Mouse (Mus musculus): Measurements from ENCODE around the gene H2-Ab1. TPM values are rescaled to one million over a fixed set of nuclear protein-coding genes. Genes with fewer than 3 reads are reported as not detected.

H2-Ab1 gene
- polyA plus RNA-seq, 1 experiment from 2014 or later: 2.6 TPM

GRCm38 (mm10) chr17:34264452-34265351 is 7.2 kb downstream of the H2-Ab1 start:
- Histone ChIP-seq H3K4me2 (replicated peaks) (peak overlapping the region; percentile 98), H3K9me3 (no peaks in the 10 kb centered on the region), H3K36me3 (no peaks in the 10 kb centered on the region), H3K4me3 (peak overlapping the region; percentile 56), H3K9ac (replicated peaks) (peak overlapping the region; percentile 65), H3K4me1 (peaks cover 16% of the 10 kb centered on the region), H3K27ac (replicated peaks) (no peak overlapping the region), H3K27me3 (peaks cover 24% of the 10 kb centered on the region)
- ATAC-seq (ENCODE audit: low FRiP score, low read depth): peak; percentile 53
- WGBS: under 1% methylated on average over 93 of the region's 93 CpGs

- peaks cover 16% of the 10 kb centered on the region for H3K4me1 ChIP-seq
- H3K4me3 ChIP-seq: no peak overlapping the region
- no peak for ATAC-seq (ENCODE audit: low FRiP score, low read depth)
- H3K36me3 ChIP-seq: no peaks in the 10 kb centered on the region
- no peak overlapping the region for H3K27ac ChIP-seq (replicated peaks)
- H3K27me3 ChIP-seq: peaks cover 23% of the 10 kb centered on the region
- H3K9ac ChIP-seq (replicated peaks): no peak overlapping the region
- WGBS: 81% methylated on average over 2 of the region's 2 CpGs
- H3K4me2 ChIP-seq (replicated peaks): no peak overlapping the region
- H3K9me3 ChIP-seq: no peaks in the 10 kb centered on the region
Observed at GRCm38 (mm10) chr17:34268262-34268661, 10.8 kb downstream of the H2-Ab1 start.

- 90% methylated on average over 2 of the region's 2 CpGs for WGBS
- H3K9me3 ChIP-seq: no peaks in the 10 kb centered on the region
Observed at GRCm38 (mm10) chr17:34268748-34269147, 11.3 kb downstream of the H2-Ab1 start.

GRCm38 (mm10) chr17:34269817-34270216 is 12.3 kb downstream of the H2-Ab1 start:
- Histone ChIP-seq H3K27ac (replicated peaks) (no peak overlapping the region), H3K9me3 (no peaks in the 10 kb centered on the region), H3K4me1 (peaks cover 5% of the 10 kb centered on the region), H3K9ac (replicated peaks) (no peak overlapping the region), H3K4me2 (replicated peaks) (no peak overlapping the region), H3K36me3 (no peaks in the 10 kb centered on the region), H3K27me3 (peaks cover 9% of the 10 kb centered on the region), H3K4me3 (no peak overlapping the region)
- 79% methylated on average over 4 of the region's 4 CpGs for WGBS
- ATAC-seq (ENCODE audit: low FRiP score, low read depth): no peak

More at GRCm38 (mm10) chr17:34268748-34269147, 11.3 kb downstream of the H2-Ab1 start:
- H3K4me3 ChIP-seq: no peak overlapping the region
- no peak overlapping the region for H3K27ac ChIP-seq (replicated peaks)
- no peak overlapping the region for H3K4me2 ChIP-seq (replicated peaks)
- peaks cover 20% of the 10 kb centered on the region for H3K27me3 ChIP-seq
- H3K4me1 ChIP-seq: peaks cover 15% of the 10 kb centered on the region
- H3K36me3 ChIP-seq: no peaks in the 10 kb centered on the region
- no peak overlapping the region for H3K9ac ChIP-seq (replicated peaks)
- ATAC-seq (ENCODE audit: low FRiP score, low read depth): no peak

- 93% methylated on average over 2 of the region's 2 CpGs for WGBS
- Histone ChIP-seq H3K4me3 (no peak overlapping the region), H3K4me2 (replicated peaks) (no peak overlapping the region), H3K4me1 (peaks cover 1% of the 10 kb centered on the region; the same call in 1 of the 2 replicates), H3K36me3 (no peaks in the 10 kb centered on the region), H3K27me3 (peaks cover 5% of the 10 kb centered on the region), H3K27ac (replicated peaks) (no peak overlapping the region), H3K9ac (replicated peaks) (no peak overlapping the region), H3K9me3 (no peaks in the 10 kb centered on the region)
- ATAC-seq (ENCODE audit: low FRiP score, low read depth): no peak
Observed at GRCm38 (mm10) chr17:34270230-34270629, 12.7 kb downstream of the H2-Ab1 start.

GRCm38 (mm10) chr17:34270940-34271339 is 13.5 kb downstream of the H2-Ab1 start:
- Histone ChIP-seq H3K4me2 (replicated peaks) (no peak overlapping the region), H3K9ac (replicated peaks) (no peak overlapping the region), H3K4me3 (no peak overlapping the region), H3K4me1 (no peaks in the 10 kb centered on the region), H3K36me3 (no peaks in the 10 kb centered on the region), H3K27me3 (no peaks in the 10 kb centered on the region; the same call in none of the 2 replicates), H3K27ac (replicated peaks) (no peak overlapping the region), H3K9me3 (no peaks in the 10 kb centered on the region)
- no peak for ATAC-seq (ENCODE audit: low FRiP score, low read depth)
- WGBS: 75% methylated on average over 2 of the region's 2 CpGs

- 0 out of 2 replicates have a peak, but pooled peaks cover 2% of the 10 kb centered on the region for H3K9me3 ChIP-seq
- no peaks in the 10 kb centered on the region for H3K4me1 ChIP-seq
- H3K36me3 ChIP-seq: no peaks in the 10 kb centered on the region
- no peaks in the 10 kb centered on the region; the same call in 1 of the 2 replicates for H3K27me3 ChIP-seq
- no peak overlapping the region for H3K4me3 ChIP-seq
- 82% methylated on average over 1 of the region's 1 CpGs for WGBS
- H3K27ac ChIP-seq (replicated peaks): no peak overlapping the region
- no peak overlapping the region for H3K4me2 ChIP-seq (replicated peaks)
- no peak overlapping the region for H3K9ac ChIP-seq (replicated peaks)
- no peak for ATAC-seq (ENCODE audit: low FRiP score, low read depth)
Observed at GRCm38 (mm10) chr17:34272102-34272501, 14.6 kb downstream of the H2-Ab1 start.

GRCm38 (mm10) chr17:34280499-34281038 is 23.1 kb downstream of the H2-Ab1 start:
- 80% methylated on average over 1 of the region's 1 CpGs for WGBS
- Histone ChIP-seq H3K27me3 (no peaks in the 10 kb centered on the region; the same call in 1 of the 2 replicates), H3K4me2 (replicated peaks) (no peak overlapping the region), H3K36me3 (no peaks in the 10 kb centered on the region), H3K4me1 (no peaks in the 10 kb centered on the region), H3K9ac (replicated peaks) (no peak overlapping the region), H3K4me3 (no peak overlapping the region), H3K9me3 (0 out of 2 replicates have a peak, but pooled peaks cover 3% of the 10 kb centered on the region), H3K27ac (replicated peaks) (no peak overlapping the region)
- ATAC-seq (ENCODE audit: low FRiP score, low read depth): no peak

- Histone ChIP-seq H3K27me3 (no peaks in the 10 kb centered on the region; the same call in 1 of the 2 replicates), H3K36me3 (no peaks in the 10 kb centered on the region), H3K9ac (replicated peaks) (no peak overlapping the region), H3K4me3 (no peak overlapping the region), H3K4me1 (no peaks in the 10 kb centered on the region), H3K27ac (replicated peaks) (no peak overlapping the region), H3K4me2 (replicated peaks) (no peak overlapping the region), H3K9me3 (0 out of 2 replicates have a peak, but pooled peaks cover 3% of the 10 kb centered on the region)
- no peak for ATAC-seq (ENCODE audit: low FRiP score, low read depth)
- 86% methylated on average over 1 of the region's 1 CpGs for WGBS
Observed at GRCm38 (mm10) chr17:34281836-34282235, 24.3 kb downstream of the H2-Ab1 start.

GRCm38 (mm10) chr17:34285371-34285770 is 27.9 kb downstream of the H2-Ab1 start:
- Histone ChIP-seq H3K4me3 (no peak overlapping the region), H3K4me2 (replicated peaks) (no peak overlapping the region), H3K36me3 (no peaks in the 10 kb centered on the region), H3K9me3 (no peaks in the 10 kb centered on the region), H3K27ac (replicated peaks) (no peak overlapping the region), H3K9ac (replicated peaks) (no peak overlapping the region), H3K27me3 (no peaks in the 10 kb centered on the region; the same call in 1 of the 2 replicates), H3K4me1 (no peaks in the 10 kb centered on the region)
- ATAC-seq (ENCODE audit: low FRiP score, low read depth): no peak
- WGBS: 81% methylated on average over 4 of the region's 4 CpGs

GRCm38 (mm10) chr17:34285848-34286247 is 28.4 kb downstream of the H2-Ab1 start:
- WGBS: 46% methylated on average over 4 of the region's 4 CpGs
- Histone ChIP-seq H3K4me3 (no peak overlapping the region), H3K36me3 (no peaks in the 10 kb centered on the region), H3K4me2 (replicated peaks) (no peak overlapping the region), H3K4me1 (no peaks in the 10 kb centered on the region), H3K9ac (replicated peaks) (no peak overlapping the region), H3K27ac (replicated peaks) (no peak overlapping the region), H3K9me3 (no peaks in the 10 kb centered on the region), H3K27me3 (no peaks in the 10 kb centered on the region)
- no peak for ATAC-seq (ENCODE audit: low FRiP score, low read depth)

- no peak overlapping the region for H3K9ac ChIP-seq (replicated peaks)
- no peak overlapping the region for H3K4me2 ChIP-seq (replicated peaks)
- H3K4me1 ChIP-seq: no peaks in the 10 kb centered on the region
- WGBS: 87% methylated on average over 5 of the region's 5 CpGs
- no peak overlapping the region for H3K4me3 ChIP-seq
- ATAC-seq (ENCODE audit: low FRiP score, low read depth): no peak
- H3K9me3 ChIP-seq: no peaks in the 10 kb centered on the region
- H3K27me3 ChIP-seq: no peaks in the 10 kb centered on the region
- H3K36me3 ChIP-seq: no peaks in the 10 kb centered on the region
- no peak overlapping the region for H3K27ac ChIP-seq (replicated peaks)
Observed at GRCm38 (mm10) chr17:34286501-34286900, 29.0 kb downstream of the H2-Ab1 start.
